22 mouse cellular contexts compared by ENCODE assay signal in genomic region chr8:92838616-92839015, GRCm38 (mm10). TPM values are rescaled to one million over a fixed set of nuclear protein-coding genes. Genes with fewer than 3 reads are reported as not detected.
DNase-seq lines count a peak whose midpoint lies in the region; ATAC-seq lines count a peak whose summit lies in the region.
"Had no signal": no experiment of that assay in that cellular context is flagged by ENCODE, and none has a peak within 500 bp of the region (broad histone marks: within the 10 kb centered on the region; RNA-seq: fewer than 3 reads in every experiment).

No protein-coding gene starts in this region.

- no peak overlapping the region for H3K9ac ChIP-seq in embryonic facial prominence, embryonic 14.5 days (ENCODE audit: low read depth, low read length)
- H3K9ac ChIP-seq in heart, embryonic 11.5 days (ENCODE audit: low read depth, low read length): no peak overlapping the region
- H3K9ac ChIP-seq: embryonic facial prominence, embryonic 13.5 days; forebrain, embryonic 13.5 days; forebrain, embryonic 15.5 days; forebrain, postnatal 0 days had no signal

- no peak for ATAC-seq in embryonic facial prominence, embryonic 14.5 days (ENCODE audit: low read depth)
- ATAC-seq in heart, embryonic 11.5 days (replicated peaks; ENCODE audit: insufficient number of reproducible peaks, low FRiP score, low TSS enrichment): no peak
- ATAC-seq: activated CD4-positive, CD25-positive, alpha-beta regulatory T cell, adult 4 months; forebrain, embryonic 13.5 days; forebrain, embryonic 15.5 days; forebrain, postnatal 0 days; Patski had no signal

- H3K27ac ChIP-seq in embryonic facial prominence, embryonic 14.5 days (replicated peaks; ENCODE audit: low read depth, low read length): no peak overlapping the region
- H3K27ac ChIP-seq in embryonic facial prominence, embryonic 10.5 days (replicated peaks): no peak overlapping the region
- H3K27ac ChIP-seq in heart, embryonic 11.5 days (ENCODE audit: low read depth, low read length): no peak overlapping the region
- H3K27ac ChIP-seq: embryonic facial prominence, embryonic 13.5 days; forebrain, embryonic 13.5 days; forebrain, embryonic 15.5 days had no signal

- H3K4me2 ChIP-seq in embryonic facial prominence, embryonic 14.5 days (ENCODE audit: low read depth, low read length): no peak overlapping the region
- H3K4me2 ChIP-seq in heart, embryonic 11.5 days: no peak overlapping the region
- H3K4me2 ChIP-seq: embryonic facial prominence, embryonic 13.5 days; forebrain, embryonic 13.5 days; forebrain, embryonic 15.5 days had no signal

- H3K36me3 ChIP-seq in embryonic facial prominence, embryonic 14.5 days (ENCODE audit: control insufficient read depth, insufficient read depth, low read length): peaks cover 77% of the 10 kb centered on the region
- H3K36me3 ChIP-seq in embryonic facial prominence, embryonic 10.5 days (replicated peaks): peaks cover 99% of the 10 kb centered on the region
- H3K36me3 ChIP-seq in heart, embryonic 11.5 days (ENCODE audit: control insufficient read depth, insufficient read depth, low read length): peaks cover 10% of the 10 kb centered on the region
- H3K36me3 ChIP-seq: forebrain, embryonic 15.5 days had no signal

- peaks cover 5% of the 10 kb centered on the region; the same call in 1 of the 2 replicates for H3K4me1 ChIP-seq in embryonic facial prominence, embryonic 14.5 days (ENCODE audit: control insufficient read depth, insufficient read depth, low read length)
- peaks cover 6% of the 10 kb centered on the region for H3K4me1 ChIP-seq in embryonic facial prominence, embryonic 10.5 days
- H3K4me1 ChIP-seq in heart, embryonic 11.5 days (ENCODE audit: control insufficient read depth, insufficient read depth, low read length): no peaks in the 10 kb centered on the region
- H3K4me1 ChIP-seq: forebrain, embryonic 13.5 days; forebrain, embryonic 15.5 days had no signal

- DNase-seq in embryonic facial prominence, embryonic 14.5 days (ENCODE audit: low spot score): peak; percentile 82
- no peak for DNase-seq in embryonic facial prominence, embryonic 10.5 days (ENCODE audit: low spot score)
- peak; percentile 91 for DNase-seq in heart, adult 11 months
- DNase-seq in 3134 (ENCODE audit: extremely low read depth, insufficient read length, low spot score) (peak; percentile 58), 3T3-L1 (ENCODE audit: low read depth, low spot score) (peak; percentile 25)
- DNase-seq in kidney, postnatal 4 days: no peak
- no peak for DNase-seq in left cerebral cortex, adult 8-10 months (ENCODE audit: low spot score in 2 of 2)
- DNase-seq: adrenal gland, adult 8-10 months; adrenal gland, postnatal 25 days; cerebellum, adult 11-12 months; cerebellum, adult 2 months; cerebellum, adult 9-10 months; cerebellum, postnatal 10 days; cerebellum, postnatal 25 days; forebrain, postnatal 0 days had no signal

- no peaks in the 10 kb centered on the region for H3K27me3 ChIP-seq in embryonic facial prominence, embryonic 14.5 days (replicated peaks; ENCODE audit: control insufficient read depth, insufficient read depth, low read length)
- no peaks in the 10 kb centered on the region for H3K27me3 ChIP-seq in embryonic facial prominence, embryonic 10.5 days (replicated peaks; ENCODE audit: low read depth, poor library complexity, severe bottlenecking)
- no peaks in the 10 kb centered on the region for H3K27me3 ChIP-seq in heart, embryonic 11.5 days (ENCODE audit: control insufficient read depth, insufficient read depth, low read length)
- H3K27me3 ChIP-seq: embryonic facial prominence, embryonic 13.5 days; forebrain, embryonic 13.5 days; forebrain, embryonic 15.5 days; Patski had no signal

- no peaks in the 10 kb centered on the region for H3K9me3 ChIP-seq in embryonic facial prominence, embryonic 14.5 days (ENCODE audit: control insufficient read depth, low read length)
- no peaks in the 10 kb centered on the region for H3K9me3 ChIP-seq in embryonic facial prominence, embryonic 10.5 days
- no peaks in the 10 kb centered on the region for H3K9me3 ChIP-seq in heart, embryonic 11.5 days (replicated peaks; ENCODE audit: control insufficient read depth, low read length)
- H3K9me3 ChIP-seq: embryonic facial prominence, embryonic 13.5 days; forebrain, embryonic 13.5 days; forebrain, embryonic 15.5 days had no signal

- no peak overlapping the region for H3K4me3 ChIP-seq in embryonic facial prominence, embryonic 14.5 days (ENCODE audit: low read depth, low read length)
- H3K4me3 ChIP-seq in embryonic facial prominence, embryonic 10.5 days: no peak overlapping the region
- no peak overlapping the region for H3K4me3 ChIP-seq in heart, embryonic 11.5 days (ENCODE audit: low read depth, low read length)
- H3K4me3 ChIP-seq: embryonic facial prominence, embryonic 13.5 days; forebrain, embryonic 13.5 days; forebrain, embryonic 15.5 days had no signal

- 75% methylated on average over 3 of the region's 3 CpGs for WGBS in embryonic facial prominence, embryonic 14.5 days
- 87% methylated on average over 3 of the region's 3 CpGs for whole genome bisulfite sequencing in embryonic facial prominence, embryonic 10.5 days
- 72% methylated on average over 3 of the region's 3 CpGs for WGBS in heart, embryonic 11.5 days (ENCODE audit: insufficient replicate concordance)

RNA-seq across cellular contexts. Expression of gene Mmp2, which starts 11.5 kb away (rescaled TPM):
- 330 and 352 TPM in 2 replicates for polyA plus RNA-seq in embryonic facial prominence, embryonic 14.5 days (2014; fragmentation: Nextera tagmentation; extraction: Ambion mirVana)
- 103 and 120 TPM in 2 replicates for polyA plus RNA-seq in embryonic facial prominence, embryonic 10.5 days (2016; fragmentation: Nextera tagmentation; extraction: Ambion mirVana)
- polyA plus RNA-seq in heart, embryonic 11.5 days (2014; fragmentation: Nextera tagmentation; extraction: Ambion mirVana): 107 TPM in 2 replicates
- total RNA-seq in left cerebral cortex, adult 8-10 months (2022): 1 to 10 TPM; 1.8 to 4.7 (median 4.1) TPM
- total RNA-seq: MEL had no signal

RNA-seq across cellular contexts. Expression of gene Lpcat2, which starts 16.5 kb away (rescaled TPM):
- 10.2 and 14.1 TPM in 2 replicates for polyA plus RNA-seq in embryonic facial prominence, embryonic 14.5 days (2014; fragmentation: Nextera tagmentation; extraction: Ambion mirVana)
- polyA plus RNA-seq in embryonic facial prominence, embryonic 10.5 days (2016; fragmentation: Nextera tagmentation; extraction: Ambion mirVana): 3.1 and 4.3 TPM in 2 replicates
- polyA plus RNA-seq in heart, embryonic 11.5 days (2014; fragmentation: Nextera tagmentation; extraction: Ambion mirVana): 2.0 and 2.5 TPM in 2 replicates
- 10 to 100 TPM in 1 of 4 experiments, 1 to 10 TPM in 3; 9.6 to 13.3 (median 9.8) TPM for total RNA-seq in left cerebral cortex, adult 8-10 months (2022)

Comparison
In these comparisons a context has a peak if more than half of its experiments do, and no peak if none do; other contexts are left out.
1. DNase-seq: peak in embryonic facial prominence, embryonic 14.5 days (single experiment), heart, adult 11 months (single experiment), 3134 (single experiment) and 3T3-L1 (single experiment); none in embryonic facial prominence, embryonic 10.5 days (single experiment), kidney, postnatal 4 days (0 of 2) and left cerebral cortex, adult 8-10 months (0 of 2).